Mouse (Mus musculus) urinary bladder, postnatal 10 days (tissue): ENCODE measurements around the gene Sdhaf2.
"Not testable (repeated sequence)": the region's sequence is repeated elsewhere in the genome, so short reads cannot be mapped to it uniquely, and the experiment has no call there.

ENCODE experiments used
- DNase-seq: peaks from one replicate; pipeline ENCODE4 v3.0.0; 2022; ENCODE audit warnings: low spot score

The Sdhaf2 gene

DNA sequence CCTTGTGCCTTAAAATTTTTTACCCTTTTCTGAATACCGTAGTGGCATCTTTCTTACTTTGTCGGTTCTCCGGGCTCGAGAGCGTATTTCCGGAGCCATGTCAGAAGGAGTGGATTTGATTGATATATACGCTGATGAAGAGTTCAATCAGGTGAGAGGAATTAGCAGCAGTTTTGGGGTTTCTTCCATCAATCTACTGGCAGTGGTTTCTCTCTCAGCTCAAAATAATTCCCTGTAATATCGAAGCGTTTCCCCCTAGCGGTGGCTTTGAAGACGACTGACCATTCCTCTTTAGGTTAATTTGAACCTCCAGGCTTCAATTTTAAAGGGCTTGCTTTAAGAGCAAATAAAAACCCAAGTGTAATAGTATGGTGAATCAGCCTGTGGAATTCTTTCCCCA, at the start of gene Sdhaf2:
Gene Sdhaf2 (minus strand): TSS at position 233 of the 400 bp plus-strand sequence.
- no peak for DNase-seq

GRCm38 (mm10) chr19:10569627-10570026, 43.7 kb upstream of the Sdhaf2 start:
- DNase-seq, result no peak

- DNase-seq, result no peak
These were observed 39.3 kb upstream of the Sdhaf2 start for GRCm38 (mm10) chr19:10565217-10565616.

- DNase-seq, result no peak
These were observed 38.3 kb upstream of the Sdhaf2 start for GRCm38 (mm10) chr19:10564278-10564677.

GRCm38 (mm10) chr19:10562351-10562750, 36.4 kb upstream of the Sdhaf2 start:
- DNase-seq, result no peak

DNA sequence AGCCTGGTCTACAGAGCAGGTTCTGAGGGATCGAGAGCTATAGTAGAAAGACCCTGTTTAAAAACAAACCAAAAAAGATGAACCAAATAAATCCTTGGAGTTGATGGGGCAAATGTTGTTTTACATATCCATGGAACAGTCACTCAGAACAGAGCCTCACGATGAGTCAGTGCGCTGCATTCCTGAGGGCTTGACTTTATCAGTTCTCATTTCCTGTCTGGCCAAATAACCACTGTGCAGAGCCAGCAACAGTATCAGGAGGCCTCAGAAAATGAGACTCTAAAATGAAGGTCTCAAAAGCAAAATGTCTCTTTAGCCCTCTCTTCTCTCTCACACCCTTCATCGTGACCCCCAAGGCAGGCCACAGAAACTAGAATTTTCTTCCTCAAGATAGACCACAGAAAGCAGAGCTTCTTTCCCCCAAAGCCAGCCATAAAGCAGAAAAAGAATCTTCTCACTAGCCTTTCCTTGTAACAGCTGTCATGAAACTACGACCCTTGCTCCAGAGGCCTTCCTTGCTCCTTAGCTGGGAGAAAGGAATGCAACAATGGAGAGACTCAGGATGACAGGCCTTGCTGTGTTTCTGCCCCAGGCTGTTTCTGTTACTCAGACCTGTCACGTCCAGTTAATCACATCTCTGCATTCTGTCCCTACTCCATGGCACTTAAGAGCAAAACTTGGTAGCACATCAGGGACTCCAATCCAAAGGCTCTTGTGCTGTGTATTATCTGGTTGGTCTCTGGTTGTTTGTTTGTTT, 35.8 kb upstream of the Sdhaf2 start:
- DNase-seq, result no peak

DNA sequence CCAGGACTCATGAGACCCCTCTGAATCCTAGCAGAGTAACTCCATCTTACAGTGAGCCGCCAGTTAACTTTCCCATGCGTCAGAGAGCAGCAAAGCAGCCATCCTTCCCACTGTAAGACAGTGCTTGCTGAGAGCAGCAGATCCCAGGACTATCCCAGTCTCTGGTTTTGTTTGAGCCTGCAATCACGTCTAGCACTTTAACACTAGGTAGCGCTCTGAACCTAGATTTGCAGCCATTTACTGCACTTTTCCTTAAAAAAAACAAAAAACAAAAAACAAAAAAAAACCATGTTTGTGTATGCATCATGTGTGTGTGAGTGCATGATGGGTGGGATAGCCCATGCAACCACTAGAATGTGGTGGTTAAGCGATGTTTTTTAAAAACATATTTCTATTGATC, 34.2 kb upstream of the Sdhaf2 start:
- DNase-seq, result no peak

DNA sequence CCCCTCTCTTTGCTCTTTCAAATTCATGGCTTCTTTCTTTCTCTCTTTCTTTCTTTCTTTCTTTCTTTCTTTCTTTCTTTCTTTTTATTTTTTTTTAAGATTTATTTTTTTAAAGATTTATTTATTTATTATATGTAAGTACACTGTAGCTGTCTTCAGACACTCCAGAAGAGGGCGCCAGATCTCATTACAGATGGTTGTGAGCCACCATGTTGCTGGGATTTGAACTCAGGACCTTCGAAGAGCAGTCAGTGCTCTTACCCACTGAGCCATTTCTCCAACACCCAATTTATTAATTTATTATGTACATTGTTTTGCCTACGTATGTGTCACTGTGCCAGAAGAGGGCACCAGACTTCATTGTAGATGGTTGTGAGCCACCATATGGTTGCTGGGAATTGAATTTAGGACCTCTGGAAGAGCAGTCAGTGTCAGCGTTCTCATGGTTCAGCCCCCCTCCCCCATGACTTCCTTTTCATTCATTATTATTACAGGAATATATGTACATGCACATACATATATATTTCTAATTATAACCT, 32.0 kb upstream of the Sdhaf2 start:
- not testable (repeated sequence) for DNase-seq

DNA sequence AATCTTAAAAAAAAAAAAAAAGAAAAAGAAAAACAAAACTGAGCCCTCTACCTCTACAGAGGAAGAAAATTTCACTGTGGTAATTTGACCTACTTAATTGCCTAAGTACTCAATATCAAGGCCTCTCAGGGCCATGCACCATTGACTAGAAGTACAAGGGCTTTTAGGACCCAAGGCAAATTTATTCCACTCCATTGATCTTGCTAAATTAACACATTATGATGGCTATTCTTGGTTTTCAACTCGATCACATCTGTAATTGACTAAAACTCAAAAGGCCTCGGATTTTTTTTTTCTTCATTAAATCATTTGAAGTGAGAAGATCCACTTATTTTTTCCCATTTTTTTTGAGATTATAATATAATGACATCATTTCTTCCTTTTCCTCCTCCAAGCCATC, 31.5 kb upstream of the Sdhaf2 start:
- DNase-seq, result no peak

DNA sequence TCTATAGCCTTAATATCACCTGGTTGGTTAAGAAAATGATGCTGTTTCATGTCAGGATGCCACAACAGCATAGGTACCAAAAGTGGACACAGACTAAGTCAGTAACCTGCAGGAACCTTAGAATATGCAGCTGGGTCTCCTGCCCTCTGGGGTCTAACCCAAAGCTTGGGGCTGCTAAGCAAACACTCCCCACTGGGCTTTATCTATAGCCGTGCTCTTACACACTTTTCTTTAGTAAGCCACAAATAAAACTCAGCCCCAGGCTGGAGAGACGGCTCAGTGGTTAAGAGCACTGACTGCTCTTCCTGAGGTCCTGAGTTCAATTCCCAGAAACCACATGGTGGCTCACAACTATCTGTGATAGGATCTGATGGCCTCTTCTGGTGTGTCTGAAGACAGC, 31.1 kb upstream of the Sdhaf2 start:
- DNase-seq, result no peak

DNA sequence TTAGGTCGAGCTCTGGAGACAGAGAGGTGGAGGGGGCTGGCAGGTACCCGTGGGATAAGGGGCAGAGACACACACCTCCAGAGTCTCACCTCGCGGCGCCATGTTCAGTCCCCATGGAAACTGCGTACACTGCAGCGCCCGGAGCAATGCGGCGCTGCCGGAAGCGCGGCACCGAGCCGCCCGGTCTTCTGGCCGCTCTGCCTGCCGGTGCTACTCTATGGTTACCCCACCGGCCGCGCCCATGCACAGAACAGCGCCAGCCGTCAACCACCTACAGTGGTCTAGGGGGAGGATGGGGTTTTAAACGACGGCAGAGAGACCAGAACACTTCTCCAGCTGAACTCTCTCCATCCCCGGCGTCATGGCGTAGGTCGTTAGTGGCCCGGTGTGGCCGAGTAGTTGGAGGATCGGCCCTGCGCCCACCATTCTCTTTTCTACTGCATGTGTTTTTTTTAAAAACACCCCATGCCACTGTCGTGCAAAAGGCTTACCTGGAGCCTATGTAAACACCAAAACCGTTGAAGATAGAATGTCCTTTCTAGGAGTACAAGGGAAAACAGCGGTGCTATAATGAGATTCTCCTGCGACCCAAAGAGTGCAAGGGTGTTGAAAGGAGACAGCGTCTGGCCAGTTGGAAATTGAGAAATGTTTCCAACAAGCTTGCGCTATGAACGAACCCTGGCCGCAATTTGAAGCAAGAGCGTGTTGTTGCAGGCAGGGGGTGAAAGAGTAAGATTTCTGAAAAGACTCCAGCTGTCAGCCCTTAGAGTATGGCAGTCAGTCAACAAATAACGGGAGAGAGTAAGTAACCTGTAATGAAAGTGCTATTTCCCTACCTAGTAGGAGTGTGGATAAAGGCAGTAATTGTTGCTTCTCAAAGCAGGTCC, 29.9 kb upstream of the Sdhaf2 start, which contains the start of gene Tmem216:
Gene Tmem216 (minus strand): TSS at position 615 of the 887 bp plus-strand sequence.
- DNase-seq, result peak; percentile 37

DNA sequence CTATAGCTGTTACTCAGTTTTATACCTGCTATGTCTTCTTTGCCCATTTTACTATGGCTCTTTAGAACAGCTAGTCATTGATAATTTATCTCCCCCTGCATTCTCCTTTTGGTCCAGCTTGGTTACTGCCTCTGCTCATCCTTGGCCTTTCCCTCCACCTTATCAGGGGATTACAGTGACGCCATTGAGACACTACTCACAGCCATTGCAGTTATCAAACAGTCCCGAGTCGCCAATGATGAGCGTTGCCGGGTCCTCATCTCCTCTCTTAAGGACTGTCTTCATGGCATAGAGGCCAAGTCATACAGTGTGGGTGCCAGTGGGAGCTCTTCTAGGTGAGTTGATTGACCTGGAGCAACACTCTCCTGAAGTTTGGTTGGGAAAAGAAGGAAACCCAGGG, 13.5 kb upstream of the Sdhaf2 start:
- DNase-seq, result no peak

- DNase-seq, result no peak
These were observed 4.1 kb upstream of the Sdhaf2 start for GRCm38 (mm10) chr19:10530082-10530481.

DNA sequence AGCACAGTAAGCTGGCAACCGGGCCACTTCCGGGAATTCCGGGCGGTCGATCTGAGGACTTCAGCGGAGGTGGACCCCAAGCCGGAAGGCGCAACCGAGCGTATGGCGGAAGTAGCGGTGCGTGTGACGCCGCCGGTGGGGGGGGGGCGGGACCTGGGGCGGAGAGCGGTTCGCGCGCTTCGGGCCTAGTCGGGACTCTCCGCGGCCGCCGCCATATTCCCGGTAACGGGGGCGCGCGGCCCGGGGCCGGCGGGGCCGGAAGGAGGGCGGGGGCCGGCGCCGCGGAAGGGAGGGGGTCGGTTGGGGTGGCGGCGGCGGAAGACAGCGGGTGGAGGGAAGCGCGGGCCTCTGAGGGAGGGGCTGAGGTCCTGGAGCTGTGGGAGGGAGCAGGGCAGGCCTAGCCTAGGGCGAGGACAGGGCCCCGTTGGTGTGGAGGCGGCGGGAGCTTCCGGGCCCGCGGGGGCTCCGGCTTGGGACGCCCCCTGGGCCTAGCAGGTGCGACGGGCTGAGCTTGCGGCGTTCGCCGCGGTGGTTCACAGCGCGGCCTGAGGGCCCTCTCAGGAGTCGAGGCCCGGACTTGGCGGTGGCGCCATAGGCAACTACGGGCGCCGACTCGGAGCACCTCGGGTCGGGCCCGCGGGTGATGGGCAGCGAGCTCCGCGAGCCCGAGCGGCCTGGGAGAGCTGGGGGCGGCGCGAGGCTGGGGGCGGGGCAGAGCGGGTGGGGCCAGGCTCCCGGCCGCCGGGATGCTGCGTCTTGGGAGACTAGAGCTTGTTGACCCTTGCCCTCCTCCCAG, 638 bp downstream of the Sdhaf2 start, which contains the start of gene Cpsf7:
Gene Cpsf7 (plus strand): TSS at position 161 of the 796 bp plus-strand sequence.
- peak; percentile 51 for DNase-seq

GRCm38 (mm10) chr19:10524784-10525105, 1.2 kb downstream of the Sdhaf2 start:
- DNase-seq, result no peak

DNA sequence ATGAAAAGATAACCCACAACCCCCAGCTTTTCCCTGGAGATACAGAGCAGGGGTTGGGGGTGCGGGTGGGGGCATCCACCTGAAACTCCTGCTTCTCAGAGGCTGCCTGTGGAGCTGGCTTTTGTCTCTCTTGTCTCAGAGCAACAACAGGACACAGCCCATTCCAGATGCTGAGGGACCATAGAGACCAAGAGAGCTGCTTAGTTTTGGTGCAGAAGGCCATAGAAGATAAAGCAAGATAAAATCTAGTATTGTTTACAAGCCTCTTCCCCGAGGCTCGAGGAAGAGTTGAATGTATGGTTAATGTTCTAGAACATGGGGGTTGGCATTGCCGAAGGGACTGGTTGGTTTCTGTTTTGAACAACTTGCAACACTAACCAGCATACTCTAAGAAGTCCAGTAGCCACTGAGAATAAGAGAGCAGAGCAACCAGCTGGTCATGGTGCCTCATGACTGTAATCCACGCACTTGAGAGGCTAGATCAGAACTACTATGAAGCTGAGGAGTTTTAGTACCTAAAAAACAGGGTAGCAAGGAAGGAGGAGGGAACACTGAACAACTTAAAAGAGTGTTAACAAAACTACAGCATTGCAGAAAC, 2.4 kb downstream of the Sdhaf2 start:
- DNase-seq, result no peak

DNA sequence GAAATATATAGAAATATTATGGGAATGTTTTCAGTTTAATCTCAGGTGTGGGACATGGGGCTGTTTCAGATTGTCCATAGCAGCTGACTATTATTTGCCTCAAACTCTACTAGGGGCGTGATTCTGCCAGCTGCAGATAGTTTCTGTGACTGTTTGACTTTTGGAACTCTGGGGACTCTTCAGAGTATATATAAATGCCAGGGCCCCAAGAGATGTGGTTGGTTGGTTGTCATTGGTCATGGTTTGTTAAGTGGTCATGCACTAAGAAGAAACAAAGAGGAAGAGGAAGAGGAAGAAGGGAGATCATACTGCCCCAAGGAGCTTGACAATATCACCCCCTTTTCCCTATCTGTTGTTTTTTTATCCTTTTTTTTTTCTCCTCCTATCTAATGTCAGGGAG, 4.0 kb downstream of the Sdhaf2 start:
- DNase-seq, result no peak

DNA sequence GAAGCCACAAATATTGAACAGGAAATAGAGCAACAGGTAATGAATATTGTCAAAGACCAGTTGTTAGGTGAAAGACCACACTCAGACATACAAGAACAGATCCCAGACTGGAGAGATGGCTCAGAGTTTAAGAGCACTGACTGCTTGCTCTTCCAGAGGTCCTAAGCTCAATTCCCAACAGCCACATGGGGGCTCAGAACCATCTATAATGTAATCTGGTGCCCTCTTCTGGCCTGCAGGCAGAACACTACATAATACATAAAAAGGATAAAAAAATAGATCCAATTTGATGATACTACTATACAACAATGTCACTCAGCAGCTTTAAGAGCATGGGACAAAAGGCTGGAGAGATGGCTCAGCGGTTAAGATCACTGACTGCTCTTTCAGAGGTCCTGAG, 5.6 kb downstream of the Sdhaf2 start:
- DNase-seq, result no peak

DNA sequence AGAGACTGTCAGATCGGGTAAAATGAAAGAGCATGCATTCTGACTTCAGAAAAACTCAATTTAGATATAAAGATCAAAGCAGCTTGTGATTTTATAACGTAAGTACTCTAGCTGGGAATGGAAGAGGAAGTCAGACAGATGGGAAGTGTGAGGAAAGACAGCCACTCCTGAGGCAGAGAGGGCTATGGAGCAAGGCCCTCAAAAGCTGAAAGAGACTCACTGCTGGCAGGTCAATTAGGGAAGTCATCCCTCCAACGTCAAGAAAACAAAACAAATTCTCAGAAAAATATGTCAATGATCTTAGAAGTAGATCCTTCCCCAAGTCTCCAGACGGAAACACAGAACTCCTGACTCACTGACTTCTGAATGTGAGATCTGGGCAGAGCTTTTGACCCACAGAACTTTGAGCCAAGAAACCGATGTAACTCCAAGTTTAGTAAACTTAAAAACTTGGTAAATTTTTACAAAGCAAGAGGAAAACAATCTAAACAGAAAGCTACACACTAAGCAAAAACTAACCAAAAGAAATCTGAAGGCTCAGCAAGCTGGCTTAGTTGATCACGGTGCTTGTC, 15.1 kb downstream of the Sdhaf2 start:
- DNase-seq, result no peak

GRCm38 (mm10) chr19:10502571-10502970, 23.4 kb downstream of the Sdhaf2 start:
- DNase-seq, result no peak

DNA sequence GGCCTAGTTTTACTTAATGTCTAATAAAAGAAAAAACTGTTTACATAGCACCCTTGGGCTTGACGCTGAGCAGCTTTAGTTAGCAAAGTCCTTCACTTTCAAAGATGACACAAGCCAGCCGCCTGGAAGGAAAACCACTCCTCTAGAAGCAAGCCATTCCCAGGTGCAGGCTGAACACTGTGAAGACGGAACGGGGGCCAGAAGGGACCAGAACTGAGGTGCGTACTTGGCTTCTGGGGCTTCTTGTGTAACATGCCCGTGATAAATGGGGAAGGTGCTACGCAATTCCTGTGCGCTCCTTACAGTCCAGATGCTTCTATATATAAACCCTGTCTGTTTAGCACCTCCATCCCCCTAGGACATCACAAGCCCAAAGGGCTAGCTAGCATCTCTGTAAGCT, 25.4 kb downstream of the Sdhaf2 start:
- no peak for DNase-seq
